Mouse (Mus musculus): Measurements from ENCODE around the gene Tmem89. TPM values are rescaled to one million over a fixed set of nuclear protein-coding genes. Genes with fewer than 3 reads are reported as not detected.

Gene Tmem89
- 1 to 10 TPM in 4 of 26 experiments, not detected in 22; 1.1 to 1.4 (median 1.3) TPM for total RNA-seq (2018; cell fraction: chromatin; rRNA removed)
- not detected for total RNA-seq (2018; cell fraction: cytosol; rRNA removed)
- 1 to 10 TPM in 1 of 26 experiments, under 1 TPM in 2, not detected in 23; 0.72 to 1.1 (median 0.84) TPM for total RNA-seq (2018; cell fraction: nucleus; rRNA removed)
- not detected in 3 replicates for polyA plus RNA-seq (2018)

- Histone ChIP-seq H3K36me3 (ENCODE audit: inconsistent target) (no peaks in the 10 kb centered on the region), H3K4me3 (ENCODE audit: inconsistent target) (no peak within 1 kb of the TSS), H3K79me2 (ENCODE audit: inconsistent target) (no peaks in the 10 kb centered on the region), H3K27ac (no peak within 1 kb of the TSS)
- 92% methylated on average over 6 of the region's 6 CpGs for WGBS (ENCODE audit: missing documents)
Observed at GRCm38 (mm10) chr9:108914491-108914890, at the start of gene Tmem89. Tmem89 (plus strand) TSS chr9:108914619.

- Histone ChIP-seq H3K4me3 (ENCODE audit: inconsistent target) (no peak overlapping the region), H3K36me3 (ENCODE audit: inconsistent target) (no peaks in the 10 kb centered on the region), H3K27ac (no peak overlapping the region), H3K79me2 (ENCODE audit: inconsistent target) (no peaks in the 10 kb centered on the region)
- WGBS (ENCODE audit: missing documents): 94% methylated on average over 6 of the region's 6 CpGs
Observed at GRCm38 (mm10) chr9:108912308-108912707, 2.1 kb upstream of the Tmem89 start.

GRCm38 (mm10) chr9:108913161-108913560, 1.3 kb upstream of the Tmem89 start:
- Histone ChIP-seq H3K27ac (no peak overlapping the region), H3K36me3 (ENCODE audit: inconsistent target) (no peaks in the 10 kb centered on the region), H3K79me2 (ENCODE audit: inconsistent target) (no peaks in the 10 kb centered on the region), H3K4me3 (ENCODE audit: inconsistent target) (no peak overlapping the region)
- WGBS (ENCODE audit: missing documents): 96% methylated on average over 7 of the region's 7 CpGs

DNA sequence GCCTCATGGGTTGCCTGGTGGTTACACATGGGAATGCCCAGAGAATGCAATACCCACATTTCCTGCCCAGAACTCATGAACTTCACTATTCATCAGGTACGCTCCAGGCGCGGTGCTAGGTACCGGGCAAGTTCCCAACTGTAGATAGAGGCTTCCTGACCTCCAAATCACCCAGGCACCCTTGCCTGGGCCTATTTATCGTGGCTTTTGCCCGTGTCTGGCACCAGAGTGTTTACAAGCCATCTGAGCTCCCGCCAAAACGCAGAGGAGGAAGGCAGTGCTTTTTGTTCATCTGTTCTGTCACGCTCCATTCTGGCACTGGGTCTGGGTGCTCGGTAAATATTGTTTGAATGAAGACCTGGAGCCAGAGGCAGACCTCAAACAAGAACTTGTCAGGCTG, 798 bp upstream of the Tmem89 start:
- Histone ChIP-seq H3K36me3 (ENCODE audit: inconsistent target) (no peaks in the 10 kb centered on the region), H3K79me2 (ENCODE audit: inconsistent target) (no peaks in the 10 kb centered on the region), H3K4me3 (ENCODE audit: inconsistent target) (no peak overlapping the region), H3K27ac (no peak overlapping the region)
- WGBS (ENCODE audit: missing documents): 87% methylated on average over 10 of the region's 10 CpGs

GRCm38 (mm10) chr9:108925897-108926296, 11.5 kb downstream of the Tmem89 start:
- Histone ChIP-seq H3K4me3 (ENCODE audit: inconsistent target) (no peak overlapping the region), H3K27ac (no peak overlapping the region), H3K36me3 (ENCODE audit: inconsistent target) (no peaks in the 10 kb centered on the region), H3K79me2 (ENCODE audit: inconsistent target) (no peaks in the 10 kb centered on the region)
- WGBS (ENCODE audit: missing documents): 36% methylated on average over 8 of the region's 8 CpGs

DNA sequence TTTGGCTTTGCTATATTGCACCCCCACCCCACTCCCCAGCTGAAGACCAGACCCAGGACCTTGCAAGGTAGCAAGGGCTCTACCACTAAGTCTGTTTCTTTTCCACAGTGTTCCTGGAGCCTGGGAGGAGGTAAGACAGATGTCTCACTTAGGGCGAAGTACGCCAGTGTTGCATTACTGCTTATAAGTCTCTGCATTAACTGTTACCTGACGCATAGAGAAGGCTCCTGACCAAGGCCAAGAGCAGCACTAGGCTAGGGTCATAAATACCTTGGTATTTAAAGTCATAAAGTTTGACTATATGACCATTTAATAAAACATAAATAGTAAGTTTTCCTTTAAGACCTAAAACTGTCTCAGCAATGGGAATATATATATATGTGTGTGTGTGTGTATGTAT, 14.0 kb downstream of the Tmem89 start:
- no peak overlapping the region for H3K4me3 ChIP-seq (ENCODE audit: inconsistent target)
- no peaks in the 10 kb centered on the region for H3K79me2 ChIP-seq (ENCODE audit: inconsistent target)
- H3K36me3 ChIP-seq (ENCODE audit: inconsistent target): no peaks in the 10 kb centered on the region
- H3K27ac ChIP-seq: no peak overlapping the region
- 90% methylated on average over 3 of the region's 3 CpGs for WGBS (ENCODE audit: missing documents)

DNA sequence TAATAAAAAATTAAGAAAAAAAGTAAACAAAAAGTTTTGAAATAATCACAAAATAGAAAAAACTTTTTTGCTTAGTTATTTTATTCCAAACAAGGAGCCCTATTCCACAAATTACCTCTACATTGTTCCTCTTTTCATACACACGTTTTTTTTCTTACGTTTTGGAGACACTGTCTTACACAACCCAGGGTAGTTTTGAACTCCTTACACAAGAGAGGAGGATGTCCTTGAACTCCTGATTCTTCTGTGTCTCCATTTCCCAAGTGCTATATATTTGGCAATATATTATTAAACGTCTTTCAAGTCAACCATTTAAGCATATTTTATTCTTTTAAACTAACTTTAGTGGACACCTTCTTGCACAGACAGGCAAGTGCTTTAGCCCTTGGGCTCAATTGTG, 21.6 kb downstream of the Tmem89 start:
- Histone ChIP-seq H3K36me3 (ENCODE audit: inconsistent target) (peaks cover 15% of the 10 kb centered on the region; the same call in 1 of the 2 replicates), H3K4me3 (ENCODE audit: inconsistent target) (no peak overlapping the region), H3K79me2 (ENCODE audit: inconsistent target) (peaks cover 45% of the 10 kb centered on the region), H3K27ac (no peak overlapping the region)
- WGBS (ENCODE audit: missing documents): 3% methylated on average over 3 of the region's 3 CpGs

GRCm38 (mm10) chr9:108936418-108937364, 22.3 kb downstream of the Tmem89 start, which contains the start of gene Uqcrc1:
Uqcrc1 (plus strand) TSS chr9:108936633.
- Histone ChIP-seq H3K79me2 (ENCODE audit: inconsistent target) (peaks cover 52% of the 10 kb centered on the region), H3K27ac (peak within 1 kb of the TSS; percentile 44; the same call in 1 of the 2 replicates)

GRCm38 (mm10) chr9:108945111-108945510, 30.7 kb downstream of the Tmem89 start:
- Histone ChIP-seq H3K4me3 (ENCODE audit: inconsistent target) (no peak overlapping the region), H3K79me2 (ENCODE audit: inconsistent target) (peaks cover 30% of the 10 kb centered on the region; the same call in 1 of the 2 replicates), H3K36me3 (ENCODE audit: inconsistent target) (peaks cover 92% of the 10 kb centered on the region), H3K27ac (no peak overlapping the region)
- 93% methylated on average over 9 of the region's 9 CpGs for WGBS (ENCODE audit: missing documents)

More at GRCm38 (mm10) chr9:108936418-108937364, 22.3 kb downstream of the Tmem89 start, which contains the start of gene Uqcrc1:
- Histone ChIP-seq H3K36me3 (ENCODE audit: inconsistent target) (peaks cover 22% of the 10 kb centered on the region), H3K4me3 (ENCODE audit: inconsistent target) (peak within 1 kb of the TSS; percentile 68)
- under 1% methylated on average over 58 of the region's 58 CpGs for WGBS (ENCODE audit: missing documents)

DNA sequence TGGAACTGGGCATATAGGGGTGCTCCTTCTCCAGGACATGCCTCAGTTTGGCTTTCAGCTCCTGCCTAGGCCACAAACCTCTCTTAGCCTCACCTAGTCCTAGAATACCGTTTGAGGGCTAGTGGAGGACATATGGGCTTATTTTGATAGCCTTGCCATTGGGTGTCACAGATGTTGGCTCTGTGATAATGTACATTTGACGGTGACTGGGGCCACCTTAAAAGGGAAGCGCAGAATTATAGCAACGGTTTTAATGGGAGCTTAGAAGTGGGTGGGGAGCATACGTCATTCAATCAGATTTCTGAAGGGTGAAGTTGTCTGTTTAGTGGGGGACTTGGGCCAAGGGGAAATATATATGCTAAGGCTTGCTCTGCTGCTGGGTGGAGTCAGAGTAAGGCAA, 31.2 kb downstream of the Tmem89 start:
- H3K79me2 ChIP-seq (ENCODE audit: inconsistent target): peaks cover 25% of the 10 kb centered on the region; the same call in 1 of the 2 replicates
- no peak overlapping the region for H3K27ac ChIP-seq
- H3K36me3 ChIP-seq (ENCODE audit: inconsistent target): peaks cover 88% of the 10 kb centered on the region
- H3K4me3 ChIP-seq (ENCODE audit: inconsistent target): no peak overlapping the region
- WGBS (ENCODE audit: missing documents): 93% methylated on average over 5 of the region's 5 CpGs

- Histone ChIP-seq H3K79me2 (ENCODE audit: inconsistent target) (no peaks in the 10 kb centered on the region), H3K36me3 (ENCODE audit: inconsistent target) (peaks cover 57% of the 10 kb centered on the region), H3K4me3 (ENCODE audit: inconsistent target) (no peak overlapping the region), H3K27ac (no peak overlapping the region)
- WGBS (ENCODE audit: missing documents): 88% methylated on average over 12 of the region's 13 CpGs
Observed at GRCm38 (mm10) chr9:108949231-108949966, 35.0 kb downstream of the Tmem89 start.

GRCm38 (mm10) chr9:108949967-108950728, 35.7 kb downstream of the Tmem89 start:
- Histone ChIP-seq H3K36me3 (ENCODE audit: inconsistent target) (peaks cover 49% of the 10 kb centered on the region), H3K27ac (no peak overlapping the region), H3K79me2 (ENCODE audit: inconsistent target) (no peaks in the 10 kb centered on the region), H3K4me3 (ENCODE audit: inconsistent target) (no peak overlapping the region)
- 96% methylated on average over 9 of the region's 9 CpGs for WGBS (ENCODE audit: missing documents)

- Histone ChIP-seq H3K4me3 (ENCODE audit: inconsistent target) (no peak within 1 kb of the TSS), H3K36me3 (ENCODE audit: inconsistent target) (peaks cover 19% of the 10 kb centered on the region), H3K27ac (no peak within 1 kb of the TSS), H3K79me2 (ENCODE audit: inconsistent target) (no peaks in the 10 kb centered on the region)
- 26% methylated on average over 15 of the region's 15 CpGs for WGBS (ENCODE audit: missing documents)
Observed at GRCm38 (mm10) chr9:108953081-108953636, 38.7 kb downstream of the Tmem89 start, which contains the start of gene Col7a1. Col7a1 (plus strand) TSS chr9:108953586.

Data from macrophage (primary cell).